Mouse (Mus musculus): Measurements from ENCODE around the gene Prkar2b. TPM values are rescaled to one million over a fixed set of nuclear protein-coding genes. Genes with fewer than 3 reads are reported as not detected.

Gene Prkar2b
- 7.6 and 25.8 TPM in 2 replicates for polyA plus RNA-seq (2015; fragmentation: Nextera tagmentation; extraction: Ambion mirVana)

DNA sequence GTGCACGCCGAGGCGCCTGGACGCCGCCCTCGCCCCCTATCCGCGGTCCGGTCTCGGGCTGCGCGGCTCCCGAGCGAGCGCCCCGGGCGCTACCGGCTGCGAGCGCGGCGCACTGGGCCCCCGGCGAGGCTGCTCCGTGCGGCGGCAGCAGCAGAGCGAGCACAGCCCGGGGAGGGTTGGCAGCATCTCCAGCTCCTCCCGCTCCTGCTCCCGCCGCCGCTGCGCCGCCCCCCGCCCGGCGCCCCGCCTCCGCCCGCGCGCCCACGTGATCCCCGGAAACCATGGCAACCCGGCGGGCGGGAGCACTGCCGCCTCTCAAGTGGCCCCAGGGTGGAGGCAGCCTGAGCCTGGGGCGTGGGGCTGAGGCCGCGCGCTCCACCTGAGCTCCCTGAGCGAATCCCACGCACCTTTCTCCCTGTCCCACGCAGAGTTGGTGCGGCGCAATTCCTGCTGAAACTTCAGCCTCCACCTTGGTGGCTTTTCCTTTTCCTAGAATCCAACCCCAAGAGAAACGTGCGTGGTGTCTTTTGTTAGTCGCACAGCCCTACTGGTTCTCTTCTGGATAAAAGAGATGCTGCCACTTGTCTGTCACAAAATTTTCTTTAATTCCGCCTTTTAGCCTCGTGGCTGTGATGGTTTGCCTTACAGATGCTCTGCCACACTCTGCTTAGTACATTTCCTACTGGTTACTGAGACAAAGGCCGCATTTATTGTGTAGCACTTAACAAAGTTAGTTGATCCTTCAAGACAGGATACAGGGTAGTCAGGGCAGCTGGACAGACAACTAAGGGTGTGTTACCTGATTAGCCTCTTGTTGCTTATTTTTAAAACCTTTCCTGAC lies at the start of gene Prkar2b:
TSS of gene Prkar2b (minus strand) at position 207 of the 841 bp plus-strand sequence.

GRCm38 (mm10) chr12:31949759-31950658 lies 111.1 kb downstream of the Prkar2b start, which contains the start of gene Hbp1:
Hbp1 (minus strand) TSS chr12:31950535.

Other genes with a start within 250 kb of the Prkar2b start
- gene Hbp1, start 110.8 kb downstream of the Prkar2b start, polyA plus RNA-seq (2015; fragmentation: Nextera tagmentation; extraction: Ambion mirVana) = 73.6 and 75.7 TPM in 2 replicates
- gene Pik3cg, start 147.4 kb upstream of the Prkar2b start, polyA plus RNA-seq (2015; fragmentation: Nextera tagmentation; extraction: Ambion mirVana) = 1.7 and 2.3 TPM in 2 replicates

All from skeletal muscle tissue, postnatal 0 days (tissue).